Mouse (Mus musculus) liver, postnatal 0 days (tissue): Measurements from ENCODE around the gene T. TPM values are rescaled to one million over a fixed set of nuclear protein-coding genes. Genes with fewer than 3 reads are reported as not detected.
A peak's percentile ranks its signal among the peaks of the same experiment; 100 is the strongest.
"Not testable (repeated sequence)": the region's sequence is repeated elsewhere in the genome, so short reads cannot be mapped to it uniquely, and the experiment has no call there.

Source experiments
- ATAC-seq: fragments of 200-750 bp; cut with Nextera tagmentation; 2 replicates; pipeline ENCODE4 v1.8.0; 2017; ENCODE audit warnings: mild to moderate bottlenecking, moderate library complexity
- DNase-seq: peaks from one replicate; pipeline ENCODE4 v3.0.0-alpha.2; 2016
- H3K27ac ChIP-seq: fragments of 300-500 bp; sonication (generic); 2 replicates; pipeline ENCODE4 v1.5.1; 2014; ENCODE audit warnings: antibody characterized with exemption, moderate library complexity, mild to moderate bottlenecking, low read depth
- H3K27me3 ChIP-seq: fragments of 300-500 bp; sonication (generic); 2 replicates; pipeline ENCODE4 v1.6.1; 2014; ENCODE audit warnings: low read length, control low read depth, mixed read lengths; ENCODE audit not compliant: insufficient read depth
- H3K36me3 ChIP-seq: fragments of 300-500 bp; sonication (generic); replicated peaks from 2 replicates; pipeline ENCODE4 v1.6.1; 2014; ENCODE audit warnings: mild to moderate bottlenecking, control low read depth, low read length, moderate library complexity, mixed read lengths; ENCODE audit not compliant: insufficient read depth
- H3K4me1 ChIP-seq: fragments of 300-500 bp; sonication (generic); 2 replicates; pipeline ENCODE4 v1.6.1; 2014; ENCODE audit warnings: antibody characterized with exemption, mild to moderate bottlenecking, control low read depth; ENCODE audit not compliant: insufficient read depth
- H3K4me2 ChIP-seq: fragments of 300-500 bp; sonication (generic); 2 replicates; pipeline ENCODE4 v1.6.1; 2014; ENCODE audit warnings: low read depth, mild to moderate bottlenecking, low read length, moderate library complexity, mixed read lengths
- H3K4me3 ChIP-seq: fragments of 300-500 bp; sonication (generic); 2 replicates; pipeline ENCODE4 v1.5.1; 2014; ENCODE audit warnings: low read depth, low read length
- H3K9ac ChIP-seq: fragments of 300-500 bp; sonication (generic); replicated peaks from 2 replicates; pipeline ENCODE4 v1.6.1; 2014; ENCODE audit warnings: mild to moderate bottlenecking, moderate library complexity
- H3K9me3 ChIP-seq: fragments of 300-500 bp; sonication (generic); 2 replicates; pipeline ENCODE4 v1.6.1; 2016; ENCODE audit warnings: mild to moderate bottlenecking, control low read depth, low read length, mixed read lengths
- CTCF ChIP-seq: sonication (generic); IDR thresholded peaks from 2 replicates; pipeline ENCODE4 v1.5.1; 2016; ENCODE audit warnings: antibody characterized with exemption, low read depth
- EP300 ChIP-seq: IDR thresholded peaks from 2 replicates; pipeline ENCODE4 v1.6.1; 2016; ENCODE audit warnings: antibody characterized with exemption, low read depth, mild to moderate bottlenecking
- WGBS: fragments of 180-500 bp; shearing (Covaris S2); extraction: QIAGEN DNeasy Blood & Tissue Kit; methylation state at CpG from one replicate; pipeline ENCODE4 v1.1.7; 2014; ENCODE audit not compliant: insufficient replicate concordance; 5-methylcytosine and 5-hydroxymethylcytosine counted together
- polyA plus RNA-seq: library from polyadenylated mRNA; unstranded; fragments of >200 nt; fragmentation: Nextera tagmentation; extraction: Ambion mirVana; gene quantifications from 2 replicates; pipeline ENCODE4 v1.2.1, GENCODE M21; 2015

Gene T
- polyA plus RNA-seq, 1 experiment from 2014 or later = not detected

- Histone ChIP-seq H3K9me3 (no peaks in the 10 kb centered on the region), H3K4me1 (no peaks in the 10 kb centered on the region), H3K36me3 (no peaks in the 10 kb centered on the region), H3K4me3 (no peak overlapping the region), H3K27ac (no peak overlapping the region), H3K4me2 (no peak overlapping the region), H3K9ac (no peak overlapping the region), H3K27me3 (no peaks in the 10 kb centered on the region)
- WGBS = 74% methylated on average over 4 of the region's 4 CpGs
- no peak for DNase-seq
- no peak for ATAC-seq
- TF ChIP-seq CTCF (no peak), EP300 (no peak)
These were observed 37.9 kb upstream of the T start for GRCm38 (mm10) chr17:8396371-8396770.

GRCm38 (mm10) chr17:8397946-8398345, 36.3 kb upstream of the T start:
- WGBS = 60% methylated on average over 2 of the region's 2 CpGs
- no peak for DNase-seq
- no peak for ATAC-seq
- Histone ChIP-seq H3K4me2 (no peak overlapping the region), H3K27me3 (no peaks in the 10 kb centered on the region), H3K9ac (no peak overlapping the region), H3K27ac (no peak overlapping the region), H3K4me3 (no peak overlapping the region), H3K4me1 (no peaks in the 10 kb centered on the region), H3K9me3 (no peaks in the 10 kb centered on the region), H3K36me3 (no peaks in the 10 kb centered on the region)
- TF ChIP-seq EP300 (no peak), CTCF (no peak)

- not testable (repeated sequence) for H3K4me3 ChIP-seq, ATAC-seq, H3K9me3 ChIP-seq, H3K4me1 ChIP-seq, H3K36me3 ChIP-seq, DNase-seq, H3K9ac ChIP-seq, H3K4me2 ChIP-seq, H3K27ac ChIP-seq, H3K27me3 ChIP-seq
- WGBS = 34% methylated on average over 6 of the region's 8 CpGs
These were observed 30.3 kb upstream of the T start for GRCm38 (mm10) chr17:8403932-8404331.

GRCm38 (mm10) chr17:8406285-8406684, 27.9 kb upstream of the T start:
- Histone ChIP-seq H3K36me3 (no peaks in the 10 kb centered on the region), H3K4me2 (no peak overlapping the region), H3K4me1 (peaks cover 7% of the 10 kb centered on the region; the same call in 1 of the 2 replicates), H3K27ac (no peak overlapping the region), H3K4me3 (no peak overlapping the region), H3K27me3 (no peaks in the 10 kb centered on the region), H3K9me3 (no peaks in the 10 kb centered on the region), H3K9ac (no peak overlapping the region)
- DNase-seq (no peak), ATAC-seq (no peak)
- WGBS = 54% methylated on average over 6 of the region's 6 CpGs
- TF ChIP-seq CTCF (no peak), EP300 (no peak)

- 60% methylated on average over 4 of the region's 4 CpGs for WGBS
- not testable (repeated sequence) for H3K9ac ChIP-seq, ATAC-seq
These were observed 26.2 kb upstream of the T start for GRCm38 (mm10) chr17:8408002-8408401.

GRCm38 (mm10) chr17:8408589-8409295, 25.5 kb upstream of the T start:
- H3K4me2 ChIP-seq = no peak overlapping the region
- TF ChIP-seq CTCF (no peak), EP300 (no peak)
- H3K9ac ChIP-seq = no peak overlapping the region
- H3K36me3 ChIP-seq = no peaks in the 10 kb centered on the region
- 9% methylated on average over 16 of the region's 16 CpGs for WGBS
- H3K27ac ChIP-seq = no peak overlapping the region
- ATAC-seq (no peak), DNase-seq (no peak)
- no peak overlapping the region for H3K4me3 ChIP-seq
- peaks cover 7% of the 10 kb centered on the region; the same call in 1 of the 2 replicates for H3K4me1 ChIP-seq
- H3K9me3 ChIP-seq = no peaks in the 10 kb centered on the region
- H3K27me3 ChIP-seq = no peaks in the 10 kb centered on the region

More at GRCm38 (mm10) chr17:8408002-8408401, 26.2 kb upstream of the T start:
- not testable (repeated sequence) for H3K9me3 ChIP-seq, H3K27ac ChIP-seq, H3K27me3 ChIP-seq, H3K4me2 ChIP-seq, H3K36me3 ChIP-seq, DNase-seq, H3K4me3 ChIP-seq, H3K4me1 ChIP-seq

- H3K4me1 ChIP-seq = peaks cover 7% of the 10 kb centered on the region; the same call in 1 of the 2 replicates
- TF ChIP-seq CTCF = no peak
- TF ChIP-seq EP300 = no peak
- no peak overlapping the region for H3K9ac ChIP-seq
- no peaks in the 10 kb centered on the region for H3K27me3 ChIP-seq
- no peak overlapping the region for H3K27ac ChIP-seq
- H3K9me3 ChIP-seq = no peaks in the 10 kb centered on the region
- H3K4me2 ChIP-seq = no peak overlapping the region
- ATAC-seq = 0 out of 2 replicates have a peak, but pooled peaks have one; percentile 10
- DNase-seq = no peak
- H3K4me3 ChIP-seq = no peak overlapping the region
- 78% methylated on average over 2 of the region's 2 CpGs for whole genome bisulfite sequencing
- no peaks in the 10 kb centered on the region for H3K36me3 ChIP-seq
These were observed 23.9 kb upstream of the T start for GRCm38 (mm10) chr17:8410330-8410729.
